Mouse (Mus musculus): ENCODE results near the gene 9230102O04Rik. TPM values are rescaled to one million over a fixed set of nuclear protein-coding genes. Genes with fewer than 3 reads are reported as not detected.

Gene 9230102O04Rik
- total RNA-seq, 2 experiments from 2014 or later = not detected

DNA sequence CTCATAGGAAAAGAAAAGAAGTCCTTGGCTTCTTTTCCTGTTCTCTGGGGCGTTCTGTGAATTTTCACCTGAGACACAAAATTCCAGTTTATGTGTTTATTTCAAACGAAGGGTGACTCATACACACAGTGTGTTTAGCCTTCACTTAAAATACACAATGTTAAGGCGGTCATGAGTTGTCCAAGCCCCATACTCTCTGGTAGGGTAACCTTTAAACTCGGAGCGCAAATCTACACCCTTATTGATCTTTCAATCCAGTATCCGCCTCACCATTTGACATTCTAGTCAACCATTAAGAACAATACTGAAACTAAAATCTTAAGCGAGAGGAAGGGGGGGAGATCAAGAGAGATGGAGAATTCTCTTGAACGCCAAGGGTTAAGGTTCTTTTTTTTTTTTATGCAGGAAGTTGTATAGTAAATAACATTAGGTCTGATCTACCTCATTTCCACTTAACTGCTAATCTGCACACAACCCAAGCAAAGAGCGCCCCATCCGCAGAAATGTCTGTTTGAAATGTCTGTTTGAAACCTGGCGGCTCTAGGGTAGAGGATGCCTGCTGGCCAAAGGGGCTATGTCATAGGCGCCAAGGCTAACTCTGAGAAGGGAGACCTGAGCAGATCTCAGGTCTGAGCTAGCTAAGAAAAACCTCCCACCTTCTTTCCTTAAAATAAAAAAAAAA is 13.5 kb downstream of the 9230102O04Rik start:
- DNase-seq (ENCODE audit: low spot score) = no peak
- intact Hi-C loops (cut with DNase I) = loop anchor here (10.0 kb wide), 2 partner anchors 251 to 341 kb away; no protein-coding TSS in a partner anchor

GRCm38 (mm10) chr2:9875220-9875619 is 14.1 kb downstream of the 9230102O04Rik start:
- intact Hi-C loops (cut with DNase I) = loop anchor here (10.0 kb wide), 2 partner anchors 250 to 340 kb away; no protein-coding TSS in a partner anchor
- no peak for DNase-seq (ENCODE audit: low spot score)

DNA sequence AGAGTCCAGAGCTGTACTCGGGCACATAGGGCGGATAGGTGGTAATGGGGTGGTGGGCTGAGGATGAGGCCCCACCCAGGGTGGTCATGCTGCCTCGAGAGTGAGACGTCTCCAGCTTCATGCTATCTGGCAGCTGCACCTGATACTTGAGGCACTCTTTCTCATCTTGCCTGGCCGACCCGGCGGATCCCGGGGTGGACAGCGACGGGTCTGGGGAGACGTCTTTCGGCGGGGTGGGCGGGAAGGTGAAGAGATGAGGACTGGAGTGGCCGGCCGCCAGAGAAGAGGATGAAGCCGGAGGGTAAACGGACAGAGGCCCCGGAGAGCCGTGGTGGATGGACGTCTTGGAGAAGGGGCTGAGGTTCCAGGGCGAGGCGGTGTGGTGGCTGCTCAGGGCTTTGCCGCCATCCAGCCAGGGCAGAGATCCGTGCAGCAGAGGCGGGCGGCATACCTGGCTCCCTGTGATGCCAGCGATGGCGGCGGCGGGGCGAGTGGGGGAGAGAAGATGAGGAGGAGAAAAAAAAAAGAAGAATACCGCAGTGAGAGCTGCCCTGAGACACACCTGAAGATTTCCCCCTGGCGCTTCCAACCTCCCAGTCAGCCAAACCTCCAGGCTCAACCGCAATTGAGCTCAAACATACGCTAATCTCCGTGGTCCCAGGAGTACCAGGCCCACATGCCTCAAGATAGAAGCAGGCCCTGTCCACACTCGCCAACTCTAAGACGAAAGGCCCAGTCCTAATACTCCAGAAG is 14.7 kb downstream of the 9230102O04Rik start:
- DNase-seq (ENCODE audit: low spot score) = no peak
- intact Hi-C loops (cut with DNase I) = loop anchor here (10.0 kb wide), 2 partner anchors 250 to 340 kb away; no protein-coding TSS in a partner anchor

- intact Hi-C loops (cut with DNase I) = loop anchor here (10.0 kb wide), 2 partner anchors 249 to 339 kb away; no protein-coding TSS in a partner anchor
- no peak for DNase-seq (ENCODE audit: low spot score)
Observed at GRCm38 (mm10) chr2:9873757-9874156, 15.6 kb downstream of the 9230102O04Rik start.

- intact Hi-C loops (cut with DNase I) = loop anchor here (10.0 kb wide), 2 partner anchors 248 to 338 kb away; no protein-coding TSS in a partner anchor
- no peak for DNase-seq (ENCODE audit: low spot score)
Observed at GRCm38 (mm10) chr2:9872682-9873081, 16.7 kb downstream of the 9230102O04Rik start.

- intact Hi-C loops (cut with DNase I) = loop anchor here (10.0 kb wide), 2 partner anchors 247 to 337 kb away; no protein-coding TSS in a partner anchor
- DNase-seq (ENCODE audit: low spot score) = no peak
Observed at GRCm38 (mm10) chr2:9871798-9872197, 17.5 kb downstream of the 9230102O04Rik start.

GRCm38 (mm10) chr2:9871141-9871716 is 18.1 kb downstream of the 9230102O04Rik start:
- intact Hi-C loops (cut with DNase I) = loop anchor here (10.0 kb wide), 2 partner anchors 246 to 336 kb away; no protein-coding TSS in a partner anchor
- no peak for DNase-seq (ENCODE audit: low spot score)

DNA sequence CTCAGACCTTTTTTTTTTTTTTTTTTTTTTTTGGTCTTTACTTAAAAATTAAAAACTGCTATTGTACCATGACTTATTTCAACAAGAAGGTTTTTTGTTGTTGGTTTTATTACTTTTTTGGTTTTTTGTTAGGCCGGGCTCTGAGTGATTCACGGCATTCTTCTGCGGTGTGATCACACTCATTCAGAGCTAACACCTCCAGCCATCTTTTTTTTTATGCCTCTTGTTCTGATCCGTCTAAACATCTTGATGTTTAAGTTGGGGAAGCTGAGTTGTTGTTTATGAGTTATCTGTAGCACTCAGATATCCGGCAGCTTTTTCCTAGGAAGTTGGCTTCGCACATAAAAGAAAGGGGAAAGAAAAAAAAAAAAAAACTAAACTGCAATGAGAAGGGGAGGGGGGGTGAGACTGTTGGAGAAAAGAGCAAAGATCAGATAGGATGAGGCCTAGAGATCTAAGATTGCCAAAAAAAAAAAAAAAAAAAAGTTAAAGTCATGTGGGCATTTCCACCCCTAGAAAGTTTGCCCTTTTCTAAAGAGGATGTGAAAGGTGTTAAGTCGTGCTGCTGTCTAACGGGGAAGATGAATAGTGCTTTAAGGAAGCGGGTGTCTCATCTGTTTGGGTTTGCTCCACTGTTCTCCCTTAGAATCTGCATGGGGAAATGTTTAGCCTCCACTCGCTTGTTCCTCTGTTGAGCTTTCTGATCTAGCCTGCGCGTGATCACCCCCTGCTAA is 22.1 kb downstream of the 9230102O04Rik start:
- intact Hi-C loops (cut with DNase I) = no loop called here
- DNase-seq (ENCODE audit: low spot score) = no peak

DNA sequence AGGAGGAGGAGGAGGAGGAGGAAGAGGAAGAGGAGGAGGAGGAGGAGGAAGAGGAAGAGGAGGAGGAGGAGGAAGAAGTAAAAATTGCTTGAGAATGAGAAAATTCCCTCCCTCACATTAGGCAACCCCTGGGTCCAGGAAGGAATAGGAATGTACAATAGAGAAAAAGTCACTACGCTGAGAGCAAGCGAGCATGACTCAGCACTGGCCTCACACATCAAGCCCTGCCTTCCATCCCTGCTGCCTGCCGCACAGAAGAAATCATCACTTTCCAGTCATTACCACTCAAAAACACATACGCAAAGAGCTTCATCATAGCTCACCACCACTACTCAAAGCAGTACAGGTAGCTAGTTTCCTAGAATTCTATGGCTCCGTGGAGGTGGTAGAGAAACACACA is 28.6 kb downstream of the 9230102O04Rik start:
- DNase-seq (ENCODE audit: low spot score) = no peak
- intact Hi-C loops (cut with DNase I) = no loop called here

DNA sequence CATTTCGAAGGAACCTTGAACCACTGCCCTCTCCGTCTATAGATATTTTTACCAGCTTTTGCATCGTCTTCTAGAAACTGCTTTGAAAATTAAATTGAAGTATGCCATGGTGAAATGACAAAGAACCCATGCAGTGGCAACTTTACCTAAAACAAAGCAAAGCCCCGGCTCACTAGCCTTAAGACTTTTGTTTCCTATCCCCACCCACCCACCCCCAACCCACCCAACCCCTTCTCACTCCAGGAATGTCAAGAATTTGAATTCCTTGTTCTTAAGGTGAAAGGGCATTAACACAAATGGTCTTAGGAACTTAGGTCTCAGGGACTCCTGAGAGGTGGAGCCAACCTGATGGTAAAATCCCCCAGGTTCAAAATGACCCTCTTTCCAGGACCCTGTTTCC is 33.5 kb downstream of the 9230102O04Rik start:
- intact Hi-C loops (cut with DNase I) = no loop called here
- DNase-seq (ENCODE audit: low spot score) = no peak

DNA sequence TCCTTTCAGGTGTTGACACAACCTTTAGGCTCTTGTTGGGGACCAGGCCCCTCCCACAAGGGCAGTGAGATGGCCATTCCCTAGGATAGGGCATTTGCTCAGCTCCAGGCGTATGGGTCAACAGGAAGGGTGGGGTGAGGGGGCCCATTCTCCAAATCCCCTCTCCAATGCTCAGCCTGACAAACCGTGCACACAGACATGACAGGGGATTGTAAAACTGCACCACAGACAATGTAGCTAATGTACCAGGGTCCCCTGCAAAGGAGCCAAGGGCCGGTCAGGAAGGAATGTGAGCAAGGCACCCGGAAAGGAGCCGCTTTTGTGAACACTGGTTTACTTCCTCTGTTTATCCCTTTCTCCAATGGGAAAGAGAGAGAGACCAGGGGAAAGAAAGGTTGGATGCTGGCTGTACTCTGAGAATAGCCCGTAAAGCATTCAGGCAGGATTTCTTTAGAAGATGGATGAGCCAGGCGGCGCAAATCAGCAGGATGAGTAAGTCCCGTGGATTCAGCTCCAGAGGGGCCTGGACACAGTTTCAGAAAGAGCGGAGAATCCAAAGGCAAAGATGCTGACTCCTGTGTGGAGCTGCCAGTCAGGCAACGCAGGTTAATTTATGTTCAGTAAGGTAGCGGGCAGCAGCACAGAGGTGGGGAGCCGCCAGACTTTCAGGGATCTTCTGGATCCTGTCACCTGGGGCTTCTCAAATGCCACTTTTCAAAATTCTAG is 36.3 kb downstream of the 9230102O04Rik start:
- intact Hi-C loops (cut with DNase I) = no loop called here
- no peak for DNase-seq (ENCODE audit: low spot score)

- DNase-seq (ENCODE audit: low spot score) = no peak
- intact Hi-C loops (cut with DNase I) = no loop called here
Observed at GRCm38 (mm10) chr2:9835195-9835594, 54.1 kb downstream of the 9230102O04Rik start.

DNA sequence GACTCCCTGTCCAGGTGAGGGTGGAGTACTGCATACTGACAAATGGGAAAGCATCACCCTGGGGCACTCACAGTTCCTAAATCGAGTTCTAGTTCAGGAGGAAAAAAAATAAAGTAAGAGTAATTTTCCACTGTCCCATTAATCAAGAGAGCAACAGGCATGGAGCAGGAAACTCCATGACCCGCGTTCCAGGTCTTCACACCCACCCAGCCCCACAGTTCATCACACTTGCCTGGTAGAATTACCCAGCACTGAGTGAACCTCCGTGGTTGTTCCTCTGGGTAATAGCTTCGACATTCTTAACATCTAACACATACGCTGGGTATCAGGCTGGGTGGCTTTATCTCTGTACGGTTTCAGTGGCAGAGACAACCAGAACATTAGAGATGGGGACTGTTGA is 55.6 kb downstream of the 9230102O04Rik start:
- intact Hi-C loops (cut with DNase I) = no loop called here
- no peak for DNase-seq (ENCODE audit: low spot score)

Other genes starting within 250 kb of the 9230102O04Rik start
- not detected for gene 4930412O13Rik, start 8.3 kb downstream of the 9230102O04Rik start, total RNA-seq (2021)
- gene Gata3, start 494 bp upstream of the 9230102O04Rik start, total RNA-seq (2021) = 1 to 10 TPM; 1.1 to 1.7 TPM
- gene Taf3, start 159.1 kb upstream of the 9230102O04Rik start, total RNA-seq (2021) = 1 to 10 TPM; 7.9 to 9.4 TPM
- gene Atp5c1, start 191.0 kb upstream of the 9230102O04Rik start, total RNA-seq (2021) = 1,000 to 10,000 TPM; 1,456 to 1,515 TPM
- gene Kin, start 191.1 kb upstream of the 9230102O04Rik start, total RNA-seq (2021) = 10 to 100 TPM in 1 of 2 experiments, 1 to 10 TPM in 1; 6.1 to 11.0 TPM
- under 1 TPM; 0.47 to 0.70 TPM for gene Itih2, start 241.9 kb upstream of the 9230102O04Rik start, total RNA-seq (2021)

Data from heart, postnatal 25 days (tissue).